Mouse (Mus musculus): ENCODE results near the gene Rimklb.

DNA sequence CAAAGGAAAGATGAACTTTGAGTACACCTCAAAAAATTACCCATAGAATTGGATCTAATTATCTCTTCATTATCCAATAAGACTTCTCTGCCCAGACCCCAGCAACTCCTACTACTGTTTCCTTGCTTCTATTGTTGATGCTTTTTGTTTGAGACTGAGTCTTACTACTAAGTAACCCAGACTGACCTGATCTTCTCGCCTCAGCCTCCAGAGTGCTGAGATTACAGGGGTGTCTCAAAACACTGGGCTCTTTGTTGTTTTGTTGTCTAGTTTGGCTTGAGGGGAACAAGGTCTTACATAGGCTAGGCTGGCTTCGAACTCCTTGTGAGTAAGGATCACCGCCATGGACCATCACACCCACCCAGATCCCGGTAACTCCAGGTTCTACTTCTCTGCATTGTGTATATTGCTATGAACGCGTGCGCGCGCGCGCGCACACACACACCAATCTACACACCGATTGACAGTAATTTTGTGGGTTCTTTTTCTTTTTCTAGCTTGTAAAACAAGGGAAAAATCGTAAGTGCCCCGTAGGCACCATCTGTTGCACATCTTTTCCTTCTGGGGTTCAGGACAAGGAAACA is 7.5 kb downstream of the Rimklb start:
- TF ChIP-seq CTCF (IDR thresholded peaks at IDR 0.05; ENCODE audit: low read depth) (no peak), EP300 (IDR thresholded peaks at IDR 0.05; ENCODE audit: low read depth) (no peak)
